Mouse (Mus musculus) C2C12 (cell line): ENCODE data around the gene Chrnb1. TPM values are rescaled to one million over a fixed set of nuclear protein-coding genes. Genes with fewer than 3 reads are reported as not detected.
A peak's percentile ranks its signal among the peaks of the same experiment; 100 is the strongest.

Experiments used
- H3K27me3 ChIP-seq: one replicate; pipeline ENCODE4 v1.6.1; 2011; ENCODE audit not compliant: control insufficient read depth, insufficient read depth, insufficient read length
- H3K36me3 ChIP-seq: one replicate; pipeline ENCODE4 v1.6.1; 2011; ENCODE audit not compliant: control insufficient read depth, insufficient read depth
- H3K4me3 ChIP-seq: one replicate; pipeline ENCODE4 v1.5.1; 2011; ENCODE audit warnings: mild to moderate bottlenecking, control low read depth; ENCODE audit not compliant: poor library complexity, insufficient read depth, severe bottlenecking
- H3K79me2 ChIP-seq: one replicate; pipeline ENCODE4 v1.6.1; 2011; ENCODE audit not compliant: control insufficient read depth, insufficient read depth
- H3K79me3 ChIP-seq: one replicate; pipeline ENCODE4 v1.6.1; 2011; ENCODE audit warnings: low read depth, control low read depth
- H3ac ChIP-seq: one replicate; pipeline ENCODE3; 2011; ENCODE audit warnings: low read depth; ENCODE audit not compliant: control insufficient read depth, insufficient read length
- CEBPB ChIP-seq: IDR thresholded peaks from one replicate; pipeline ENCODE4 v1.6.1; 2011; ENCODE audit warnings: low read depth, mild to moderate bottlenecking, control low read depth, moderate library complexity
- CTCF ChIP-seq: IDR thresholded peaks from one replicate; pipeline ENCODE4 v1.5.1; 2011; ENCODE audit not compliant: control insufficient read depth, insufficient read depth, insufficient read length
- FOSL1 ChIP-seq: IDR thresholded peaks from one replicate; pipeline ENCODE4 v1.8.0; 2011; ENCODE audit warnings: mild to moderate bottlenecking, low read length; ENCODE audit not compliant: poor library complexity, insufficient read depth, severe bottlenecking
- MAX ChIP-seq: IDR thresholded peaks from one replicate; pipeline ENCODE4 v1.6.1; 2011; ENCODE audit warnings: mild to moderate bottlenecking, control low read depth
- MYOD1 ChIP-seq: IDR thresholded peaks from one replicate; pipeline ENCODE4 v1.6.1; 2011; ENCODE audit warnings: low read depth; ENCODE audit not compliant: control insufficient read depth, insufficient read length
- MYOG ChIP-seq: IDR thresholded peaks from one replicate; pipeline ENCODE4 v1.6.1; 2011; ENCODE audit not compliant: control insufficient read depth, insufficient read length; ENCODE audit errors: extremely low read depth
- USF1 ChIP-seq: IDR thresholded peaks from one replicate; pipeline ENCODE4 v1.6.1; 2011; ENCODE audit warnings: low read depth, mild to moderate bottlenecking, control low read depth, moderate library complexity
- polyA plus RNA-seq: library from polyadenylated mRNA; unstranded; fragments of >200 nt; fragmentation: generic; extraction: Trizol; gene quantifications from one replicate; pipeline ENCODE4 v1.2.1, GENCODE M21; 2012; ENCODE audit warnings: missing spikeins

Chrnb1 gene
- polyA plus RNA-seq, 1 experiment: 37.7 TPM

- H3K36me3 ChIP-seq: peaks cover 20% of the 10 kb centered on the region
- H3ac ChIP-seq: peak overlapping the region; percentile 27
- H3K27me3 ChIP-seq: no peaks in the 10 kb centered on the region
- TF ChIP-seq MAX (no peak), USF1 (no peak), CEBPB (no peak), FOSL1 (no peak), MYOG (no peak), MYOD1 (no peak), CTCF (no peak)
- peak overlapping the region; percentile 35 for H3K4me3 ChIP-seq
- H3K79me2 ChIP-seq: no peaks in the 10 kb centered on the region
- H3K79me3 ChIP-seq: no peaks in the 10 kb centered on the region
These were observed 266 bp upstream of the Chrnb1 start for GRCm38 (mm10) chr11:69795983-69796435.

- Histone ChIP-seq H3K36me3 (peaks cover 31% of the 10 kb centered on the region), H3K79me2 (no peaks in the 10 kb centered on the region), H3ac (no peak overlapping the region), H3K4me3 (no peak overlapping the region), H3K27me3 (no peaks in the 10 kb centered on the region), H3K79me3 (no peaks in the 10 kb centered on the region)
- TF ChIP-seq MYOD1 (no peak), FOSL1 (no peak), USF1 (no peak), MAX (no peak), CTCF (no peak), MYOG (no peak), CEBPB (no peak)
These were observed 2.3 kb downstream of the Chrnb1 start for GRCm38 (mm10) chr11:69793429-69793828.

GRCm38 (mm10) chr11:69791420-69791819 is 4.3 kb downstream of the Chrnb1 start:
- Histone ChIP-seq H3ac (no peak overlapping the region), H3K36me3 (peaks cover 31% of the 10 kb centered on the region), H3K4me3 (no peak overlapping the region), H3K79me2 (no peaks in the 10 kb centered on the region), H3K79me3 (no peaks in the 10 kb centered on the region), H3K27me3 (no peaks in the 10 kb centered on the region)
- no peak for TF ChIP-seq CTCF
- no peak for TF ChIP-seq CEBPB
- TF ChIP-seq MAX: no peak
- TF ChIP-seq FOSL1: no peak
- TF ChIP-seq MYOD1: no peak
- TF ChIP-seq MYOG: no peak
- no peak for TF ChIP-seq USF1

- Histone ChIP-seq H3ac (no peak overlapping the region), H3K79me2 (no peaks in the 10 kb centered on the region), H3K36me3 (peaks cover 40% of the 10 kb centered on the region), H3K79me3 (no peaks in the 10 kb centered on the region), H3K27me3 (no peaks in the 10 kb centered on the region), H3K4me3 (no peak overlapping the region)
- TF ChIP-seq MAX: no peak
- no peak for TF ChIP-seq FOSL1
- no peak for TF ChIP-seq CTCF
- TF ChIP-seq USF1: no peak
These were observed 6.3 kb downstream of the Chrnb1 start for GRCm38 (mm10) chr11:69789431-69789830.

GRCm38 (mm10) chr11:69787306-69787705 is 8.4 kb downstream of the Chrnb1 start:
- H3K79me2 ChIP-seq: no peaks in the 10 kb centered on the region
- no peak overlapping the region for H3ac ChIP-seq
- H3K4me3 ChIP-seq: no peak overlapping the region
- TF ChIP-seq MYOD1 (no peak), CEBPB (no peak), MAX (no peak), USF1 (no peak), MYOG (no peak), FOSL1 (no peak), CTCF (no peak)
- H3K36me3 ChIP-seq: peaks cover 39% of the 10 kb centered on the region
- no peaks in the 10 kb centered on the region for H3K27me3 ChIP-seq
- H3K79me3 ChIP-seq: no peaks in the 10 kb centered on the region

- Histone ChIP-seq H3K79me3 (no peaks in the 10 kb centered on the region), H3K27me3 (no peaks in the 10 kb centered on the region), H3K4me3 (no peak overlapping the region), H3K36me3 (peaks cover 27% of the 10 kb centered on the region), H3ac (no peak overlapping the region), H3K79me2 (no peaks in the 10 kb centered on the region)
- no peak for TF ChIP-seq CTCF
- no peak for TF ChIP-seq MYOG
- no peak for TF ChIP-seq CEBPB
- no peak for TF ChIP-seq MAX
- no peak for TF ChIP-seq MYOD1
- TF ChIP-seq USF1: no peak
- TF ChIP-seq FOSL1: no peak
These were observed 10.9 kb downstream of the Chrnb1 start for GRCm38 (mm10) chr11:69784793-69785272.
